Mouse (Mus musculus) gastrocnemius, postnatal 25 days (tissue): ENCODE results near the gene Mier2. TPM values are rescaled to one million over a fixed set of nuclear protein-coding genes. Genes with fewer than 3 reads are reported as not detected.

Source experiments
- DNase-seq: peaks from one replicate; pipeline ENCODE4 v3.0.0; 2022
- microRNA-seq, 2 experiments: library from miRNA; unstranded; fragments of <30 nt; microRNA quantifications; one replicate each; pipeline ENCODE4 v1.2.0; 2021; ENCODE audit warnings: borderline replicate concordance in 2 of 2
- total RNA-seq, 2 experiments: library from RNA; stranded (reverse); gene quantifications; 1 replicate in 1 of 2; 2 replicates in 1 of 2; pipeline ENCODE4 v1.2.3; 2021

The Mier2 gene
- total RNA-seq, 2 experiments from 2014 or later, result 12.6 to 14.8 TPM

- no peak for DNase-seq
Observed at GRCm38 (mm10) chr10:79496701-79497288, 58.2 kb downstream of the Mier2 start.

GRCm38 (mm10) chr10:79495886-79496285 is 59.1 kb downstream of the Mier2 start:
- no peak for DNase-seq

Small RNAs within 50 kb of the gene (microRNA-seq; reads per million reads assigned to microRNA genes)
- gene Mir6909, result 0 to 0.26 reads per million in 2 experiments

Other genes starting within 250 kb of the Mier2 start
- gene Vmn2r82, start 198.7 kb downstream of the Mier2 start, total RNA-seq, result not detected
- not detected for gene Vmn2r83, start 86.5 kb downstream of the Mier2 start, total RNA-seq
- 1 to 10 TPM in 1 of 2 experiments, under 1 TPM in 1; 0.84 to 1.2 TPM for gene Plpp2, start 21.4 kb downstream of the Mier2 start, total RNA-seq
- gene Theg, start 32.1 kb upstream of the Mier2 start, total RNA-seq, result not detected
- gene C2cd4c, start 58.8 kb upstream of the Mier2 start, total RNA-seq, result not detected
- gene Shc2, start 82.7 kb upstream of the Mier2 start, total RNA-seq, result 1 to 10 TPM; 2.1 to 2.3 TPM
- 10 to 100 TPM; 14.8 to 17.1 TPM for gene Odf3l2, start 90.5 kb upstream of the Mier2 start, total RNA-seq
- not detected for gene Madcam1, start 109.4 kb upstream of the Mier2 start, total RNA-seq
- gene Tpgs1, start 114.2 kb upstream of the Mier2 start, total RNA-seq, result 10 to 100 TPM; 19.1 to 19.6 TPM
- gene Cdc34, start 127.0 kb upstream of the Mier2 start, total RNA-seq, result 100 to 1,000 TPM; 329 to 332 TPM
- 1 to 10 TPM; 4.0 to 4.4 TPM for gene Gzmm, start 133.8 kb upstream of the Mier2 start, total RNA-seq
- 100 to 1,000 TPM; 513 to 650 TPM for gene Bsg, start 149.3 kb upstream of the Mier2 start, total RNA-seq
- gene Hcn2, start 161.4 kb upstream of the Mier2 start, total RNA-seq, result under 1 TPM; 0.67 TPM
- 10 to 100 TPM; 26.7 to 27.2 TPM for gene Polrmt, start 191.4 kb upstream of the Mier2 start, total RNA-seq
- gene Fgf22, start 199.9 kb upstream of the Mier2 start, total RNA-seq, result not detected
- gene Rnf126, start 211.8 kb upstream of the Mier2 start, total RNA-seq, result 10 to 100 TPM; 27.4 to 33.4 TPM
- gene Fstl3, start 222.1 kb upstream of the Mier2 start, total RNA-seq, result 1 to 10 TPM; 2.0 to 2.1 TPM
- gene Prss57, start 235.8 kb upstream of the Mier2 start, total RNA-seq, result not detected
- gene Palm, start 238.4 kb upstream of the Mier2 start, total RNA-seq, result 10 to 100 TPM; 23.6 to 24.8 TPM